Mouse (Mus musculus): ENCODE results near the gene Ikzf1. TPM values are rescaled to one million over a fixed set of nuclear protein-coding genes. Genes with fewer than 3 reads are reported as not detected.

The Ikzf1 gene
- total RNA-seq, 2 experiments from 2014 or later = 259 to 294 TPM

- no peak for ATAC-seq (replicated peaks; ENCODE audit: low FRiP score, low TSS enrichment, poor library complexity, severe bottlenecking)
Observed at GRCm38 (mm10) chr11:11785457-11785856, 100.7 kb downstream of the Ikzf1 start.

DNA sequence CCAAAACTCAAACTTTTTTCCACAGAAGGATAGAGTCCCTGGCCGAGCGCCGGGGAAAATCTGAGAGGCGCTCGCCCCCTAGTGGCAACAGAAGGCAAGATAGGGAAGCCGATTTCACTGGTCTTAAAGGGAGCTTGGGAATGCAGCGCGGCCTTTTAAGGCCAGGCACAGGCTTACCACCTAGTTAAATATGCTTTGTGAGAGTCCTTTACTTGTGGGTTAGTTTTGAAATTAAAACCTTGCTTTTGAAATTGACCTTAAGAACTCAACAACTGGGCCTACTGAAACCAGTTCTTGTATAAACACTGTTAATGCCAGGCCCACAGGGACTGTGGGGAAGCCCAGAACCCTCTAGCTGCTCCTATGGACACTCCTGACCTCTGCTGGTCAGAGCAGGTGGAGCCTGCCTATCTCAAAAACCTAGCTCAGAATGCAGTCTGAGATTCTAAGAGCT lies 103.7 kb downstream of the Ikzf1 start:
- peak; percentile 99 for ATAC-seq (replicated peaks; ENCODE audit: low FRiP score, low TSS enrichment, poor library complexity, severe bottlenecking)

GRCm38 (mm10) chr11:11794626-11795025 lies 109.8 kb downstream of the Ikzf1 start:
- 0 out of 2 replicates have a peak, but pooled peaks have one; percentile 37 for ATAC-seq (replicated peaks; ENCODE audit: low FRiP score, low TSS enrichment, poor library complexity, severe bottlenecking)

DNA sequence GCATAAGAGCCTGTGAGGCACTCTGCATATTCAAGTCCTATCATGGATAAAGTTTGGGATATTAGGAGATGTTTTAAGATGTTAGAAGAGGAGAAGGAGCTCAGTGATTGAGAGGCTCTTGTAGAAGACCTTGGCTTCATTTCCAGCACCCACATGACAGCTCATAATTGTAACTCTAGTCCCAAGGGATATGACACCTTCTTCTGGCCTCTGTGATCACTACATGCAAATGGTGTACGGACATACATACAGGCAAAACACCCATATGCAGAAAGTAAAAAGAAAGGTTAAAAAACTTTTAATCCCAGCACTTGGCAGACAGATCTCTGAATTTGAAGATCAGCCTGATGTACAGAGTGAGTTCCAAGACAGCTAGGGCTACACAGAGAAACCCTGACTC lies 113.9 kb downstream of the Ikzf1 start:
- no peak for ATAC-seq (replicated peaks; ENCODE audit: low FRiP score, low TSS enrichment, poor library complexity, severe bottlenecking)

GRCm38 (mm10) chr11:11800304-11800703 lies 115.5 kb downstream of the Ikzf1 start:
- ATAC-seq (replicated peaks; ENCODE audit: low FRiP score, low TSS enrichment, poor library complexity, severe bottlenecking) = no peak

- ATAC-seq (replicated peaks; ENCODE audit: low FRiP score, low TSS enrichment, poor library complexity, severe bottlenecking) = peak; percentile 83
Observed at GRCm38 (mm10) chr11:11801067-11801466, 116.3 kb downstream of the Ikzf1 start.

GRCm38 (mm10) chr11:11804421-11804820 lies 119.6 kb downstream of the Ikzf1 start:
- no peak for ATAC-seq (replicated peaks; ENCODE audit: low FRiP score, low TSS enrichment, poor library complexity, severe bottlenecking)

GRCm38 (mm10) chr11:11805951-11806350 lies 121.1 kb downstream of the Ikzf1 start:
- ATAC-seq (replicated peaks; ENCODE audit: low FRiP score, low TSS enrichment, poor library complexity, severe bottlenecking) = no peak

DNA sequence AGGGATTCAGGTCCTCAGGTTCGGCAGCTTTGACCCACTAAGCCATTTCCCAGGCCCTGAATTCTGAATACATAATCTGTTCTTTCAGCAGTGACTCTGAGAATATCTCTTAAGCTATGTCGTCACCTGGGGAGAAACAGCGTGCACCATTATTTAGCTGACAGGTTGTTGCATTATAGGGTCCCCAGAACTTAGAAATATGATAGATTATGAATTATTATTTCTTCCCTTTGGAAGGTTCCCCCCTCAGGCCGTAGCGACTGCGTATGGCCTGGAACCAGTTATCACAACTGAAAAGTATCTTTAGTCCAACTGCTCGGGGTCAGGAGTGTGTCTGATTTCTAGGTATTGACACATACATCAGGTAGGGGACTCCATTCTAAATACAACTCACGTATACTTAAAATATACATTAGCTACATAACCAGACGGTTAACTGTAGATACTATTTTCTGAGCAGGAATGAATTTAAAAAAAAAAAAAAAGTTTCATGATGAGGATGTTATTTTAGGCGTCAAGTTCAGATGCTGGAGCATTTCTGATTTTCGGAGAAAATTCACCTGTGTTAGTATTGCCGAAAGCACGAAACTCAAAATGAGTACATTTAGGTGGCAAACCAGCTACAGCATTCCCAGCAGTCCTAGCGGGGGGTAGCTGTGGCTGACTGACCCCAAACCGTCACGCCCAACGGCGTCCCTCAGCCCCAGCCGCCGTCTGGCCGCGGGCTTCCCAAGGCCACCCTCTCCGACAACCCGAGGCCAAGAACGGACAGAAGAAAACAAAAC lies 123.4 kb downstream of the Ikzf1 start:
- no peak for ATAC-seq (replicated peaks; ENCODE audit: low FRiP score, low TSS enrichment, poor library complexity, severe bottlenecking)

GRCm38 (mm10) chr11:11808820-11809403 lies 124.1 kb downstream of the Ikzf1 start, which contains the start of gene Fignl1:
Gene Fignl1, minus strand, starts transcription at chr11:11808962.
- peak; percentile 88 for ATAC-seq (replicated peaks; ENCODE audit: low FRiP score, low TSS enrichment, poor library complexity, severe bottlenecking)

DNA sequence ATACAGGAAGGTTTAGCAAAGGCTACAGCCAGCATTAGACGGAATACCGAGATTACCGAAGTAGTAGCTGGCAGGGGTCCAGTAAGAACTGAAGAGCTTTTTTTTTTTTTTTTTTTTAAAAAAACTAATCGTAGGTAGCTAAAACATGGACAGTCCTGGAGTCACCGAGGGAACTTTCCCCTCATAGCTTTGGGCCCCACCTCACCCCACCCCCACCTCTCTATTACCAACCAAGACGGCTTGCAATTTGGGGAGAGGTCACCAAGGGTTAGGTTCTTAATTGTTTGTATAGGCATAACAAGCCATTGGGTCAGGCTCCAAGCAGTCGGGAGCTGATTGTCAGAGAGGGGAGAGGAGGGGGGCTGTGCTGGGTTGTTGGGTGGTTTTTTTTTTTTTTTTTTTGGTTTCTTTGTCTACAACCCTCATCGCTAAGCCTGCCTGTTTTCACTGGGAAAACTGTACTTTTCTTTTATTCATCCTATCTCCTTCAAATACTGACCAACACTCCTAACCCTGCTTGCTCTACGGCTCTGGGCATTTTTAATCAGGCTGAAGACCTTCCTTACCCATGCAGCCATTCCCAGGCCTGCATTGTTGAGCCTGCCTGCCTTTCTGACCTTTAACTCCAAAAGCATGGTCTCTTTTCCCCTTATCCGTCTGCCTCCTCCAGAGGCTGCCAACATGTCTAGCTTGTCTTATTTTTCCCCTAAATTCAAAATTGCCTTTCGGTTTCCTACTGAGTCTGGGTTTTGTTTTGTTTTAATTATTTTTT lies 124.8 kb downstream of the Ikzf1 start:
- no peak for ATAC-seq (replicated peaks; ENCODE audit: low FRiP score, low TSS enrichment, poor library complexity, severe bottlenecking)

GRCm38 (mm10) chr11:11811906-11812480 lies 127.2 kb downstream of the Ikzf1 start:
- peak; percentile 69 for ATAC-seq (replicated peaks; ENCODE audit: low FRiP score, low TSS enrichment, poor library complexity, severe bottlenecking)

DNA sequence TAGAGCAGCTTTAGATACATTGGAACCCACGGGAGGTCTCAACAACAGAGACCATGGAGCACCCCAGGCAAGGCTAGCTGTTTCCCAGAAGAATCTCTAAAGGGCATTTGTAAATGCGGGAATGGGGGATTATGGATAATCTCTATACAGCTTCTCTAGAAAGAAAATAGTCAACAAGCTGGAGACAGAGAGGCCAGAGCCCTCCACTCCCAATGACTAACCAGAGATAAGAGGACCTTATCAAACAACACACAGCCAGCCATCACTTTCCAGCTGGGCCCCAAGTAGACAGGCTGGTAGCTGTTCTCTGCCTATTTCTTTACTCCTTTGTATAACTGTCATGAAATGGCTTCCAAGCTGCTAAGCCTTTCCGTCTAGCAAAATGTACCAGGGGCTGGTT lies 130.9 kb downstream of the Ikzf1 start:
- ATAC-seq (replicated peaks; ENCODE audit: low FRiP score, low TSS enrichment, poor library complexity, severe bottlenecking) = peak; percentile 72

DNA sequence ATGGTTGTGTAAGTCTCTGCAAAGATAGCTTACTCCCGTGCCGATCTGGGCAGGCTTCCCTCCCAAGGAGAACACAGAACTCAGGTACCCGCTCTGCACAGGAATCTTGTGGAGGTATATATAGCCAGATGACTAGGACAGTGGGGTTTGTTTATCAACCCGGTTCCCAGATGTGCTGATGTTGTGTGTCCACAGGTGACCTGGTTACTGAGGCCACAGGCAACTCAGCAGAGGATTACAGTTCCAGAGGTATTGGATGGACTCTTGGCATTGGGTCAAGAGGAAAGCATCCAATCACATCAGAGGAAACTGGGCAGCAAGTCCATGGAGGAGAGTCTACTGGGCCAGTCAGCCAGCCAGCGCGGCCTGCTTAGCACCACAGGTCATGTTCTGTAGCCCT lies 134.0 kb downstream of the Ikzf1 start:
- no peak for ATAC-seq (replicated peaks; ENCODE audit: low FRiP score, low TSS enrichment, poor library complexity, severe bottlenecking)

GRCm38 (mm10) chr11:11819206-11819605 lies 134.4 kb downstream of the Ikzf1 start:
- ATAC-seq (replicated peaks; ENCODE audit: low FRiP score, low TSS enrichment, poor library complexity, severe bottlenecking) = no peak

DNA sequence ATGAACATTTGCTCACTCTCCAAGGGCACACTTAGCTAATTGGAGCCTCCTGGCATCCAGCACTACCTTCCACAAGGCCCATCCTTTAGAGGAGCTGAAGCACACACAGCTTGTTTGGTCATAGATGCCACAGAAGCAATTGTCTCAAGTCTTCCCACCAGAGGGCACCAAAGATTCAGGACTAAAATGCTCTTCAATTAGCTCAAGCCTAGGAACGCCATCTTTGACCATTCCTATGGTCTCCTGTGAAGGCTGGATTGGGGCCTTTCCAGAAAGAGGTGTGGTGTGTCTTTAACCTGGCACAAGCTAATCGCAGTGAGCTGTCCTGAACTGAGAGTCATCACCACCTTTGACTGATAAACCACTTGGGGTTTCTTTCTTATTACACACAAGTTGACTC lies 135.4 kb downstream of the Ikzf1 start:
- ATAC-seq (replicated peaks; ENCODE audit: low FRiP score, low TSS enrichment, poor library complexity, severe bottlenecking) = peak; percentile 86

DNA sequence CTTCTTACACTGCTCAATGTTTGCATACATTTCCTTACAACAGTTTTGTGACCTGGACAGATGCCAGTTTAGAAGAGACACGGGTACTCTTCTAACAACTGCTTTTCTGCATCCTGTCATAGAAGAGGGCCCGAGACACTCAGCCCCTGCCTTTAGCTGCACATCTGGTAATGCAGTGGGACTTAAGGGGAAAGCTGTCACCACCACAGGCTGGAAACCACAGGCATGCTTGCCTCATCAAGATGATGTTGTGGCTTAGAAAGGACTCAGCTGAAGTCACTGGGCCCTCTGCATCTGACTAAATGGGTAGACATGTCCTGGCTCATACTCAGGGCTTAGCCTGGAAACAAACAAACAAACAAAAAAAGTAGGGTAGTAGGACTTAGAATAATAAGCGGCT lies 135.9 kb downstream of the Ikzf1 start:
- peak; percentile 21; the same call in 1 of the 2 replicates for ATAC-seq (replicated peaks; ENCODE audit: low FRiP score, low TSS enrichment, poor library complexity, severe bottlenecking)

- ATAC-seq (replicated peaks; ENCODE audit: low FRiP score, low TSS enrichment, poor library complexity, severe bottlenecking) = no peak
Observed at GRCm38 (mm10) chr11:11821387-11821975, 136.7 kb downstream of the Ikzf1 start.

Measured in megakaryocyte-erythroid progenitor cell, adult 5-6 weeks (primary cell).